Mouse (Mus musculus) midbrain, postnatal 0 days (tissue): ENCODE measurements around the gene Pam16. TPM values are rescaled to one million over a fixed set of nuclear protein-coding genes. Genes with fewer than 3 reads are reported as not detected.

Experiments used
- ATAC-seq: fragments of 200-750 bp; cut with Nextera tagmentation; 2 replicates; pipeline ENCODE4 v1.8.0; 2017; ENCODE audit warnings: moderate number of reproducible peaks, mild to moderate bottlenecking, moderate TSS enrichment, moderate library complexity; ENCODE audit not compliant: low FRiP score
- DNase-seq: peaks from one replicate; pipeline ENCODE4 v3.0.0-alpha.2; 2015; ENCODE audit warnings: low spot score
- H3K27ac ChIP-seq: fragments of 300-500 bp; sonication (generic); 2 replicates; pipeline ENCODE4 v1.5.1; 2014; ENCODE audit warnings: low read depth, mild to moderate bottlenecking, low read length, mixed read lengths
- H3K27me3 ChIP-seq: fragments of 300-500 bp; sonication (generic); 2 replicates; pipeline ENCODE4 v1.6.1; 2014; ENCODE audit warnings: low read length, control low read depth, mixed read lengths; ENCODE audit not compliant: insufficient read depth
- H3K36me3 ChIP-seq: fragments of 300-500 bp; sonication (generic); 2 replicates; pipeline ENCODE4 v1.6.1; 2014; ENCODE audit warnings: low read length, control low read depth, mixed read lengths; ENCODE audit not compliant: insufficient read depth
- H3K4me1 ChIP-seq: fragments of 300-500 bp; sonication (generic); 2 replicates; pipeline ENCODE4 v1.6.1; 2014; ENCODE audit warnings: mild to moderate bottlenecking, control low read depth, antibody characterized with exemption, low read length, mixed read lengths; ENCODE audit not compliant: insufficient read depth
- H3K4me2 ChIP-seq: fragments of 300-500 bp; sonication (generic); 2 replicates; pipeline ENCODE4 v1.6.1; 2014; ENCODE audit warnings: low read depth, mild to moderate bottlenecking, low read length, mixed read lengths; ENCODE audit not compliant: poor library complexity, severe bottlenecking
- H3K4me3 ChIP-seq: fragments of 300-500 bp; sonication (generic); 2 replicates; pipeline ENCODE4 v1.5.1; 2014; ENCODE audit warnings: low read depth, mild to moderate bottlenecking, low read length, moderate library complexity
- H3K9ac ChIP-seq: fragments of 300-500 bp; sonication (generic); replicated peaks from 2 replicates; pipeline ENCODE4 v1.6.1; 2014; ENCODE audit warnings: mild to moderate bottlenecking, low read length, moderate library complexity, mixed read lengths; ENCODE audit not compliant: poor library complexity, severe bottlenecking
- H3K9me3 ChIP-seq: fragments of 300-500 bp; sonication (generic); 2 replicates; pipeline ENCODE4 v1.6.1; 2016; ENCODE audit warnings: low read length, control low read depth
- CTCF ChIP-seq: IDR thresholded peaks from 2 replicates; pipeline ENCODE4 v1.5.1; 2016; ENCODE audit warnings: antibody characterized with exemption, mild to moderate bottlenecking
- WGBS: fragments of 180-500 bp; shearing (Covaris S2); extraction: QIAGEN DNeasy Blood & Tissue Kit; methylation state at CpG from one replicate; pipeline ENCODE4 v1.1.7; 2014; 5-methylcytosine and 5-hydroxymethylcytosine counted together
- polyA plus RNA-seq: library from polyadenylated mRNA; unstranded; fragments of >200 nt; fragmentation: Nextera tagmentation; extraction: Ambion mirVana; gene quantifications from 2 replicates; pipeline ENCODE4 v1.2.1, GENCODE M21; 2015
- total RNA-seq: library from RNA; depleted of rRNA; stranded (reverse); fragments of >200 nt; gene quantifications from 2 replicates; pipeline ENCODE4 v1.2.3, GENCODE M21; 2014

Pam16 gene
- total and polyA plus RNA-seq, 2 experiments from 2014 or later = 31.7 to 134 TPM

- Histone ChIP-seq H3K4me1 (peaks cover 15% of the 10 kb centered on the region; the same call in 1 of the 2 replicates), H3K27me3 (no peaks in the 10 kb centered on the region), H3K9me3 (no peaks in the 10 kb centered on the region), H3K27ac (no peak overlapping the region), H3K36me3 (no peaks in the 10 kb centered on the region), H3K4me3 (peak overlapping the region; percentile 83), H3K9ac (peak overlapping the region; percentile 90), H3K4me2 (peak overlapping the region; percentile 92)
- no peak for DNase-seq
- WGBS = 8% methylated on average over 3 of the region's 3 CpGs
- no peak for TF ChIP-seq CTCF
- no peak for ATAC-seq
Measured at GRCm38 (mm10) chr16:4596141-4596728, 28.6 kb downstream of the Pam16 start.

- no peak for DNase-seq
- H3K4me1 ChIP-seq = peaks cover 15% of the 10 kb centered on the region; the same call in 1 of the 2 replicates
- H3K4me3 ChIP-seq = peak overlapping the region; percentile 83
- peak overlapping the region; percentile 92 for H3K4me2 ChIP-seq
- ATAC-seq = peak; percentile 12; the same call in 1 of the 2 replicates
- H3K27me3 ChIP-seq = no peaks in the 10 kb centered on the region
- 1% methylated on average over 5 of the region's 5 CpGs for WGBS
- H3K36me3 ChIP-seq = no peaks in the 10 kb centered on the region; the same call in 1 of the 2 replicates
- no peak overlapping the region for H3K27ac ChIP-seq
- peak overlapping the region; percentile 90 for H3K9ac ChIP-seq
- TF ChIP-seq CTCF = no peak
- no peaks in the 10 kb centered on the region for H3K9me3 ChIP-seq
Measured at GRCm38 (mm10) chr16:4595527-4595963, 29.2 kb downstream of the Pam16 start.

- 1% methylated on average over 28 of the region's 52 CpGs for WGBS
- H3K4me2 ChIP-seq = peak overlapping the region; percentile 92
- peak; percentile 35 for ATAC-seq
- no peak for TF ChIP-seq CTCF
- DNase-seq = peak; percentile 37
- peak overlapping the region; percentile 83 for H3K4me3 ChIP-seq
- H3K4me1 ChIP-seq = peaks cover 15% of the 10 kb centered on the region; the same call in 1 of the 2 replicates
- H3K27ac ChIP-seq = peak overlapping the region; percentile 88
- H3K9ac ChIP-seq = peak overlapping the region; percentile 90
- H3K36me3 ChIP-seq = no peaks in the 10 kb centered on the region; the same call in 1 of the 2 replicates
- H3K9me3 ChIP-seq = no peaks in the 10 kb centered on the region
- H3K27me3 ChIP-seq = no peaks in the 10 kb centered on the region
Measured at GRCm38 (mm10) chr16:4594814-4595526, 29.8 kb downstream of the Pam16 start.

- no peaks in the 10 kb centered on the region; the same call in 1 of the 2 replicates for H3K36me3 ChIP-seq
- peak within 1 kb of the TSS; percentile 90 for H3K9ac ChIP-seq
- peak within 1 kb of the TSS; percentile 88 for H3K27ac ChIP-seq
- under 1% methylated on average over 26 of the region's 74 CpGs for WGBS
- DNase-seq (peak; percentile 93), ATAC-seq (peak; percentile 86)
- H3K27me3 ChIP-seq = no peaks in the 10 kb centered on the region
- TF ChIP-seq CTCF = no peak
- H3K4me2 ChIP-seq = peak within 1 kb of the TSS; percentile 92
- peaks cover 15% of the 10 kb centered on the region; the same call in 1 of the 2 replicates for H3K4me1 ChIP-seq
- H3K4me3 ChIP-seq = peak within 1 kb of the TSS; percentile 83
- no peaks in the 10 kb centered on the region for H3K9me3 ChIP-seq
Measured at GRCm38 (mm10) chr16:4593971-4594813, 30.6 kb downstream of the Pam16 start, which contains the start of gene Glis2. Gene Glis2, plus strand, starts transcription at chr16:4594713.
